Mouse (Mus musculus): ENCODE data around the gene Rps21. TPM values are rescaled to one million over a fixed set of nuclear protein-coding genes. Genes with fewer than 3 reads are reported as not detected.
"Not testable (repeated sequence)": the region's sequence is repeated elsewhere in the genome, so short reads cannot be mapped to it uniquely, and the experiment has no call there.

Gene Rps21
- total RNA-seq, 2 experiments from 2014 or later, result 682 to 702 TPM

DNA sequence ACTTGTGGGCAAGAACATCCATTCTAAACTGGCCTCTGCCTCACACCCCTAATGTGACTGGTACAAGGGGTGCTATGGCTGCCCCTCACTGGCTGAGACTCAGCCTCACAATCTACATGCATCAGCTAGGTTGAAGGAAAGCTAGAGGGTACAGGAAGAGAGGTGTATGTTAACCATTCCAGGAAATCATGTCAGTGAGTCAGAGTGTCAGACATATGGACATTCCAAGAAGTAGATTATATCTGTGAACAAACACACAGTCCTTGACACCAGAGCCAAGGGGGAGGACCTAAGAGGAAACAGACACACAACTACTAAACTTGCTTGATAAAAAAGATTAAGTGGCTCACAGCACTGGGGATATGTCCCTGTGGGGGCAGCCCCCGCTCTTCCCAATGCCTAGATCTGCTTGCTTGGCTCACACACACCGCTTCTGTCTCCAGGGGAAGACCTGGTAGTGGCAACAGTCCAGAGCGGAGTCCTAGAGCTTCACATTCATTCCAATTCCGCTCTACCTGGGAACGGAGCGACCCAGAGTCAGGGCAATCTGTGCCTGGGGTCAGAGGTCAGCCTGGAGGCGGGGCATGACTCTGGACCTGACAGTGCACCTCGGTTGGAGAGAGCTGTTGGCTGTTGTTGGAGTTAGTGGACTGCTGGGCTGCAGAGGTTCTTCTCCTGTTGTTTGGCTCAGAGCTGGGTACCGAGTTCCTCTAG is 8.1 kb upstream of the Rps21 start:
- no peak for DNase-seq (ENCODE audit: extremely low spot score in 1 of 2, low spot score in 2 of 2)
- intact Hi-C loops (cut with DNase I), result no loop called here
- H3K27ac ChIP-seq, result no peak overlapping the region
- no peak for TF ChIP-seq CTCF (IDR thresholded peaks at IDR 0.05)
- H3K4me3 ChIP-seq, result no peak overlapping the region

DNA sequence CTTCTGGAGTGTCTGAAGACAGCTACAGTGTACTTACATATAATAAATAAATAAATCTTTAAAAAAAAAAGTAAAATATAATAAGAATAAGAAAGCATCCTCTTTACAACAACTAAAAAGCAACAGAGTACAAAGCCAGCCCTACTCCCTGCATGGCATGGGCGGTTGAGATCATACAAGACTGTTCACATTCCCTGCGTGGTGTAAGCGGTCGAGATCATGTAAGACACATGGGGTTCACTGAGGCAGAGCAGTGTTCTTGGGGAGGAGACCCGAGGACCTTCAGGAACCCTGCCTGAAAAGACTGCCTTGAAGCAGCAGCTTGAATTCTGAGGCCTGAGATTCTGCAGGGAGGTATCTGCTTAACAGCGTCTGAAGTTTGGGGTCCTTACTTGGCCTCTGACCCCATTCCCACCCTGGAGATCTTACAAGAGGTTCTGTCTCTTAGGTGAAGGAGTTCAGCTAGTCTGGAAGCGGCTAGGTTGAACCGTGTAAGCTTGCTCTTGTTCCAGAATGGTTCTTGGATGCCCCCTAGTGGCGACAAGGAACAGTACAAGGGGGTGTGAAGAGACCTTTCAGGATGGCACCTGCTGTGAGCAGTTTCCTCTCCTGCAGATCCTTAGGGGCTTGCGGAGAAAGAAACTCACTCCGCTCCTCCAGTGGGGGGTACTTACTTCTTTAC is 6.1 kb upstream of the Rps21 start:
- intact Hi-C loops (cut with DNase I), result loop anchor here (1.0 to 5.0 kb wide), 3 partner anchors 44 to 334 kb away; partner anchors contain the start of gene Adrm1
- Histone ChIP-seq H3K27ac (no peak overlapping the region), H3K4me3 (no peak overlapping the region)
- DNase-seq (ENCODE audit: extremely low spot score in 1 of 2, low spot score in 2 of 2), result peak; percentile 80 to 83
- peak; percentile 100 for TF ChIP-seq CTCF (IDR thresholded peaks at IDR 0.05)

DNA sequence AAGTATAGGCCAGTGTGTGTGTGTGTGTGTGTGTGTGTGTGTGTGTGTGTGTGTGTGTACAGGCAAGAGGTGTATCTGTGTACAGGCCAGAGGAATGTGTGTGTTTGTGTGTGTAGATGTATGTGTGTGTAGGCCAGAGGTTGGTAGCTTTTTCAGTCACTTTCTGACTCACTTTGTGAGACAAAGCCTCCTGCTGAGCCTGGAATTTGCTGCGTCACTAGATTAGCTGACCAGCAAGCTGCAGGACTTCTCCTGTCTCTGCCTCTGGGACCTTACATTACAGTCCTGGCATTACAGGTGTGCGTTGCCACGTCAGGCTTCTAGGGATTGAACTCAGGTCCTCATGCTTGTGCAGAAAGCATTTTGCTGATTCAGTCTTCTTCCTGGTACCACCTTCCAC is 5.3 kb upstream of the Rps21 start:
- Histone ChIP-seq H3K27ac (no peak overlapping the region), H3K4me3 (no peak overlapping the region)
- no peak for TF ChIP-seq CTCF (IDR thresholded peaks at IDR 0.05)
- intact Hi-C loops (cut with DNase I), result loop anchor here (1.0 to 5.0 kb wide), 3 partner anchors 45 to 335 kb away; partner anchors contain the start of gene Adrm1
- DNase-seq (ENCODE audit: extremely low spot score in 1 of 2, low spot score in 2 of 2), result no peak

DNA sequence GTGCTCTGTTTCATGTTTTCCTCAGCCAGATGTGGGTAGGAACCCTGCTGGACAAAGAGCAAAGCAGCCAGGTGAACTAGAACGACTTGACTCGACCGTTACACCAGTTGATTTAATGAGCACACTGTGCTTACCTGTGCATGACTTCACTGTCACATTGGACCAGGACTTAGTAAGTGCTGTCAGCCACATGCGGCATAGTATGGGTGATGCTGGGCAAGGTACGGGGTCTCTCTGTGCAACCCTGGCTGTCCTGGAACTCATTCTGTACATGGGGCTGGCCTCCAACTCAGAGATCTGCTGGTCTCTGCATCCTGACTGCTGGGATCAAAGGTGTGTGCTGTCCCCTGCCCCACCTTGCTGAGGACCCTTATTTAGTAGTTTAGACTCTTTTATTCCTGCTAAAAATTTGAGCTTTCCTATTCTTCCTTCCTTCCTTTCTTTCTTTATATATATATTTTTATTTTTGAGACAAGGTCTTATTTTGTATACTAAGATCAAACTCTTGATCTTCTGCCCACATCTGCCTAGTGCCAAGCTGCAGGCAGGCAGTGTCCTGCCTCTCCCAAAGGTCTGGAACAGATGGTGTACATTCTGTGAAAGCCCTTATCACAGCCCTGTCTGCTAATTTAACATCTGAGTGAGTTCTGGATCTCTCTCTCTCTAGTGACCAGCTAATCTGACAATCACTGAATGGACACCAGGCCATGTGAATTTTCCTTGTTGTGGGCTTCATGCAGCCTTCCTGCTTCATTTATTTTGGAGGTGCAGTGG is 2.6 kb upstream of the Rps21 start:
- no peak for TF ChIP-seq CTCF (IDR thresholded peaks at IDR 0.05)
- no peak overlapping the region for H3K27ac ChIP-seq
- intact Hi-C loops (cut with DNase I), result loop anchor here (5.0 kb wide), 2 partner anchors 47 to 337 kb away; no protein-coding TSS in a partner anchor
- DNase-seq (ENCODE audit: extremely low spot score in 1 of 2, low spot score in 2 of 2), result no peak
- H3K4me3 ChIP-seq, result no peak overlapping the region

DNA sequence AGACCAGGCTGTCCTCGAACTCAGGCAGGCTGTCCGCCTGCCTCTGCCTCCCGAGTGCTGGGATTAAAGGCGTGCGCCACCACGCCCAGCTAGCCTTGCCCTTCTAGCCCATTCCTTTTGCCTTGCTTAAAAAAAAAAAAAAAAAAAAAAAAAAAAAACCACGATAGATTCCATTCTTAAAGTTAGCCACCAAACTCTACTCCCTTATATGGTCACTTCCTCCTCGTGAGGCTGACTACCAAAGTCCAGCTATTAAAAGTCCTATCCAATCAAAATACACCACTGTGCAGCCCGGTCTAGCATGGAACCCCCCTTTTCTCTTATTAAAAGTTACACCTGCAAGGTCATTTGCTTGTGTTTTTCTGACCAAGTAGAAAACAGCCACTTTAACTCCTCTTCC is 1.5 kb upstream of the Rps21 start:
- Histone ChIP-seq H3K27ac (no peak overlapping the region), H3K4me3 (no peak overlapping the region)
- DNase-seq (ENCODE audit: extremely low spot score in 1 of 2, low spot score in 2 of 2), result no peak
- intact Hi-C loops (cut with DNase I), result no loop called here
- no peak for TF ChIP-seq CTCF (IDR thresholded peaks at IDR 0.05)

DNA sequence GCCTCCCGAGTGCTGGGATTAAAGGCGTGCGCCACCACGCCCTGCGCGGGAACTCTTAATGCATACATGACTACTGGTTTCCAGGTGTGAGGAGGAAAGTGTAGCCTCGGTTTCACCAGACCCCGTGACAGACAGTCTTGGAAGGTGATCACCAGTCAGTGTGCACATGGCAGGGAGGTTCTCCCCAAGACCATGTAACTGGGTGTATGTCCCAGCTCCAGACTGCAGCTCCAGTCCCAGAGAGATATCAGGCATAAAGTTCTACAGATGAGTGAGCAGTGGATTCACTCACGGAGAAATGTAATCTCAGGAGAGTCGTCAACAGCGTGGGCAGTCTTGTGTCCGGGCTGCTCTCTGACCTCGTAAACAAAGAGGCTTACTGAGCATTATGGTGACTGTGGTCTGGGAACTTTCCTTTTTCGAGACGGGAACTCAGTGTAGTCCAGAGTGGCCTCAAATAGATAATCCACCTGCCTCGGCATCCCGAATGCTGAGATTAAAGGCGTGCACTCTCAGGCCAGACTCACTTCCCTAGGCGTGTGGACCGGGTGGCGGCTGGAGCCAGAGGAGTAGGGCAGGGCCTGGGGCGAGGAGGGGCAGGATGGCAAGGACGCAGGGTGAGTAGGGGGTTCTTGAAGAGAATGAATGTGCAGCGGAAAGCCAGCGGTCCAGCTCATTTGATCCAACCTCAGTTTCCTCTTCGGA is 729 bp upstream of the Rps21 start:
- no peak for TF ChIP-seq CTCF (IDR thresholded peaks at IDR 0.05)
- intact Hi-C loops (cut with DNase I), result no loop called here
- H3K27ac ChIP-seq, result peak overlapping the region; percentile 86
- H3K4me3 ChIP-seq, result peak overlapping the region; percentile 94
- DNase-seq (ENCODE audit: extremely low spot score in 1 of 2, low spot score in 2 of 2), result no peak

DNA sequence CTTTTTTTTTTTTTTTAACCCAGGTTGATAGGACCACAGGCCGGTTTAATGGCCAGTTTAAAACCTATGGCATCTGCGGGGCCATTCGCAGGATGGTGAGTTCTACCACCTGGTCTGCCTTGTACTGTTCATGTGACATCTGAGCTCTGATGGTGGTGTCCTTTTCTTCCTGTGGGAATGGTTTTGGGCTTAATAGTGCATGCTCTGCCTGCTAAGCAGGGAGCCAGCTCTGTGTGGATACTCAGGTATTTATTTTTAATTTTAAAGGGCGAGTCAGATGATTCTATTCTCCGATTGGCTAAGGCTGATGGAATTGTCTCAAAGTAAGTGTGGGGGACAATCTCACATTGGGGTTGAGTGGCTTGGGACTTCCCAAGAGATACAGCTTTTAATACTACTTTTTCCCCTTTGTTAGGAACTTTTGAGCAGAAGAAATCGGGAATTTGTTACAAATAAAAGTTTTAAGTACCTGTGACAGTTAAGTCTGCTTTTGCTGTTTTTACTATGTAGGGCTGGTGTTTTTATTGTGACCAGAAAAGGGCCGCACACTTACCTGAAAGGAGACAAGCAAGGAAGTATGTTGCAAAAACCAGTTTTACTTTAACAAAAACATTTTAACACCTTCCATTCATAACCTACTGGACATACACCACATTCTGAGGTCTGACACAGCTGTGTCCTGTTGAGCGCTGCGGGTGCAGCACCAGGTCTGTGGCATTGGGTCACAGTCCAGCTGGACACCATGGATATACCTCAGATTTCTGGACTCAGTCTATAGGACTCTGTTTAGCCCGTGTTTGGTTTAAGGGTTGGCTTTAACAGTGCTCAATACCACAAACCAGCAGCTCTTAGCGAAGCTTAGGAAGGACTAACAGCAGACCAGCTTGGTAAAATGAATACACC is 1.0 kb downstream of the Rps21 start:
- peak overlapping the region; percentile 94 for H3K4me3 ChIP-seq
- peak overlapping the region; percentile 84 for H3K27ac ChIP-seq
- intact Hi-C loops (cut with DNase I), result no loop called here
- DNase-seq (ENCODE audit: extremely low spot score in 1 of 2, low spot score in 2 of 2), result no peak
- TF ChIP-seq CTCF (IDR thresholded peaks at IDR 0.05), result no peak

DNA sequence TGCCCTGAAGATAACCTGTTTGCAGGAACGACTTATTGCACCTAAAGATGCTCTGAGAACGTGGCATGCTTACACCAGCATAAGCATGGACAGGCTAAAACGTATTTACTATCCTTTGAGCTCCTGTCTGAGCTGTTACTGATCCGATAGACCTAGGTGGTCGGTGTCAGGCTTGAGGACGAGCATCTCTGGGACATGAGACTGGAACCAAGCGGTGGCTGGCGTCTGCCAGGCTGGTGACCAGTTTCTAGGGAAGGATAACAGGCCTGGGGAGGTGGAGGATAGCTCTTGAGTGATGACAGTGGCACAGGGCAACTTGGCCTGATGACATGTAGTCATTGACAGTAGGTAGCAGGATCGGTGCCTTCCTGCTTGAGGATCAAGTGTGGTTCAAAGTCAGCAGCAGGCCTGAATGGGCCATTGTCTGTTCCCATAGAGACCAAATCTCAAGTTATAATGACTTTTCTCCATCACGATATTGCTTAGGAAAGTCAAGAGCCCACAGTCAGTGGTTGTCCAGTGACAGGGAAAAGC is 1.8 kb downstream of the Rps21 start:
- H3K4me3 ChIP-seq; intact Hi-C loops (cut with DNase I); DNase-seq (ENCODE audit: extremely low spot score in 1 of 2, low spot score in 2 of 2); H3K27ac ChIP-seq: not testable (repeated sequence)

DNA sequence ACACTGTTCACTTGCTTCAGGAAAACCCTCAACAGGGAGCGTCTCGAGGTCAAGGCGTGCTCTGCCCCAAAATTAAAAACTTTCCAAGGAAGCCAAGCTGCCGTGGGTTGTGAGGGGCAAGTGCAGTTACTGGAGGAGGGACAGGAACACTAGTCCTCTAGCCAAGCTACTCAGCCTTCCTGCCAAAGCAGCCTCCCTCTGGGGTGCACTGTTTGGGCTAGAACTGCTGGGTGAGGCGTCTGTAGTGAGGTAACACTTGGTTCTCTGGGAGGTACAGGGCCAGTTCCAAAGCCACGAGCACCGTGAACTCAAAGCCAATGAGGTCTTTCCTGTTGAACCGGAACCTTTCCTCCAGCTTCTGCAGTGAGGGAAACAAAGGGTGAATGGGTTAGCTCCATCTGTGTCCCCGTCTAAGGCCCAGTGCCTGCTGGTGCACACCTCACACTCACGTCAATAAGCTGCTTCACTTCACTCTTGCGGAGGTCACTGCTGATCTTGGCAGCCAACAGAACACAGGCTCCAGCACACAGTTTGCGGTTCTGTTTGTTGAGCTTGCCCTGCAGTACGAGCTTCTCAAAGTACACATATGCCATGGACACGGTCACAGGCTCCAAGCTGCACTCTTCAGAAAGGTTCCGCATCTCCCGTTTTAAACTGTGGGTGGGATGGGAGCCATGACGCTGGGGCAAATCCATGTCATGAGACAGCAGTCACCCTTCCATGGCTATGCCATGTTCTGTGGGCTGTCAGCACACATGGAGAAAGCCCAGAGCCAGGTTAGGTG is 2.8 kb downstream of the Rps21 start:
- intact Hi-C loops (cut with DNase I), result not testable (repeated sequence)

More for the DNA sequence above, 2.8 kb downstream of the Rps21 start:
- DNase-seq (ENCODE audit: extremely low spot score in 1 of 2, low spot score in 2 of 2); H3K27ac ChIP-seq; H3K4me3 ChIP-seq: not testable (repeated sequence)

Measured in left cerebral cortex, adult 2 months (tissue).